ENCODE assay signal across 11 mouse cellular contexts in the genomic region with DNA sequence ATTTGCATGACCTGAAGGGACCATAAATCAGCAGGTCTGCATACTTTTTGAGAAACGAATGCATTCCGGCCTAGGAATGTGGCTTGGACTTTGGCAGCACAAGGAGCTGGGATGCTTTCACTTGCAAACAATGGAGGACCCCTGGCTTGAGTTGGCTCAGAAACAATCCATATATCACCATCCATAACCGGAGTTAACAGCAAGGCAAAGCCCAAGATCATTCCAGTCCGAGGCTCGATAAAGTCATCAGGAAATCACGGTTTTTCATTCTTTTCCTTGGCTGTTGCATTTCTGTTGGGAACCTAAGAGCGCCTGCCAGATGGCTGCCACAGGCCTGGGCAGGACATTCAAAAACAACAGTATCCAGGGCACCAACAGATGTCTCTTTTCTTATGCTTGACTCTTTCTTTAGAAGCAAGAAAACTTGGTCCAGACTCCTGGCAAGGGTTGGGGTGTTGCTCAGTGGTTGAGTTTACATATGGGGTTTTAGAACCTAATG.
A peak's percentile ranks its signal among the peaks of the same experiment; 100 is the strongest.
DNase-seq lines count a peak whose midpoint lies in the region; ATAC-seq lines count a peak whose summit lies in the region.
"Had no signal": no experiment of that assay in that cellular context is flagged by ENCODE, and none has a peak within 500 bp of the region (broad histone marks: within the 10 kb centered on the region; RNA-seq: fewer than 3 reads in every experiment).

No protein-coding gene starts in this region.

- no peaks in the 10 kb centered on the region for H3K36me3 ChIP-seq in heart, embryonic 15.5 days
- H3K36me3 ChIP-seq in heart, embryonic 11.5 days (ENCODE audit: control insufficient read depth, insufficient read depth, low read length), result no peaks in the 10 kb centered on the region
- H3K36me3 ChIP-seq in kidney, embryonic 15.5 days, result no peaks in the 10 kb centered on the region
- no peaks in the 10 kb centered on the region for H3K36me3 ChIP-seq in stomach, embryonic 15.5 days

- H3K4me2 ChIP-seq in heart, embryonic 15.5 days, result no peak overlapping the region
- H3K4me2 ChIP-seq in heart, embryonic 11.5 days, result no peak overlapping the region
- no peak overlapping the region for H3K4me2 ChIP-seq in kidney, embryonic 15.5 days
- no peak overlapping the region for H3K4me2 ChIP-seq in stomach, embryonic 15.5 days

- DNase-seq in right cerebral cortex, adult 18-20 months, result peak; percentile 26
- no peak for DNase-seq in right cerebral cortex, postnatal 25 days
- DNase-seq in urinary bladder, postnatal 14 days (ENCODE audit: low spot score), result no peak
- no peak for DNase-seq in left cerebral cortex, adult 9 months (ENCODE audit: low spot score in 2 of 2)
- DNase-seq: cerebellum, adult 9-10 months; right cerebral cortex, postnatal 4 days had no signal

- 67% methylated on average over 7 of the region's 7 CpGs for WGBS in heart, embryonic 15.5 days
- WGBS in heart, embryonic 11.5 days (ENCODE audit: insufficient replicate concordance), result 69% methylated on average over 7 of the region's 7 CpGs
- WGBS in kidney, embryonic 15.5 days, result 45% methylated on average over 7 of the region's 7 CpGs
- 45% methylated on average over 7 of the region's 7 CpGs for WGBS in stomach, embryonic 15.5 days

- no peaks in the 10 kb centered on the region for H3K9me3 ChIP-seq in heart, embryonic 15.5 days (replicated peaks)
- H3K9me3 ChIP-seq in heart, embryonic 11.5 days (replicated peaks; ENCODE audit: control insufficient read depth, low read length), result no peaks in the 10 kb centered on the region
- H3K9me3 ChIP-seq in kidney, embryonic 15.5 days (replicated peaks), result no peaks in the 10 kb centered on the region
- no peaks in the 10 kb centered on the region for H3K9me3 ChIP-seq in stomach, embryonic 15.5 days

- ATAC-seq in heart, embryonic 15.5 days (replicated peaks; ENCODE audit: insufficient number of reproducible peaks, insufficient read depth, low FRiP score, low read depth), result no peak; the same call in 1 of the 2 replicates
- no peak for ATAC-seq in heart, embryonic 11.5 days (replicated peaks; ENCODE audit: insufficient number of reproducible peaks, low FRiP score, low TSS enrichment)
- ATAC-seq in kidney, embryonic 15.5 days (replicated peaks; ENCODE audit: low FRiP score), result no peak
- no peak; the same call in 1 of the 2 replicates for ATAC-seq in stomach, embryonic 15.5 days (ENCODE audit: insufficient read depth, low FRiP score, low read depth)

- H3K9ac ChIP-seq in heart, embryonic 15.5 days, result no peak overlapping the region
- no peak overlapping the region for H3K9ac ChIP-seq in heart, embryonic 11.5 days (ENCODE audit: low read depth, low read length)
- no peak overlapping the region for H3K9ac ChIP-seq in kidney, embryonic 15.5 days
- H3K9ac ChIP-seq in stomach, embryonic 15.5 days, result no peak overlapping the region

- 0 out of 2 replicates have a peak overlapping the region, but pooled peaks have one; percentile 37 for H3K27ac ChIP-seq in heart, embryonic 15.5 days
- no peak overlapping the region for H3K27ac ChIP-seq in heart, embryonic 11.5 days (ENCODE audit: low read depth, low read length)
- H3K27ac ChIP-seq in kidney, embryonic 15.5 days, result peak overlapping the region; percentile 46
- H3K27ac ChIP-seq in stomach, embryonic 15.5 days, result peak overlapping the region; percentile 3; the same call in 1 of the 2 replicates

- H3K4me3 ChIP-seq in heart, embryonic 15.5 days, result no peak overlapping the region
- no peak overlapping the region for H3K4me3 ChIP-seq in heart, embryonic 11.5 days (ENCODE audit: low read depth, low read length)
- no peak overlapping the region for H3K4me3 ChIP-seq in kidney, embryonic 15.5 days (replicated peaks)
- H3K4me3 ChIP-seq in stomach, embryonic 15.5 days (replicated peaks), result no peak overlapping the region
- H3K4me3 ChIP-seq: erythroblast, embryonic 14.5 days had no signal

- peaks cover 42% of the 10 kb centered on the region for H3K4me1 ChIP-seq in heart, embryonic 15.5 days (replicated peaks)
- H3K4me1 ChIP-seq in heart, embryonic 11.5 days (ENCODE audit: control insufficient read depth, insufficient read depth, low read length), result peaks cover 28% of the 10 kb centered on the region
- peaks cover 25% of the 10 kb centered on the region for H3K4me1 ChIP-seq in kidney, embryonic 15.5 days
- H3K4me1 ChIP-seq in stomach, embryonic 15.5 days, result peaks cover 10% of the 10 kb centered on the region; the same call in 1 of the 2 replicates

- no peaks in the 10 kb centered on the region for H3K27me3 ChIP-seq in heart, embryonic 15.5 days
- H3K27me3 ChIP-seq in heart, embryonic 11.5 days (ENCODE audit: control insufficient read depth, insufficient read depth, low read length), result no peaks in the 10 kb centered on the region
- H3K27me3 ChIP-seq in kidney, embryonic 15.5 days, result no peaks in the 10 kb centered on the region
- H3K27me3 ChIP-seq in stomach, embryonic 15.5 days (replicated peaks), result no peaks in the 10 kb centered on the region
